Mouse (Mus musculus): ENCODE measurements around the gene Etv6. TPM values are rescaled to one million over a fixed set of nuclear protein-coding genes. Genes with fewer than 3 reads are reported as not detected.

Etv6 gene
- polyA plus RNA-seq, 1 experiment from 2014 or later, result 14.5 TPM

- ATAC-seq (ENCODE audit: insufficient number of reproducible peaks, insufficient read depth, low FRiP score, low read depth), result no peak
- Histone ChIP-seq H3K9me3 (ENCODE audit: control insufficient read depth, low read length) (no peaks in the 10 kb centered on the region), H3K27me3 (ENCODE audit: control insufficient read depth, insufficient read depth, low read length) (no peaks in the 10 kb centered on the region), H3K4me2 (ENCODE audit: low read length) (no peak overlapping the region), H3K9ac (ENCODE audit: low read length) (no peak overlapping the region), H3K4me1 (ENCODE audit: control insufficient read depth in 2 of 2, insufficient read depth in 2 of 2, low read length in 2 of 2) (peaks cover 31 to 44% of the 10 kb centered on the region in 2 experiments), H3K36me3 (ENCODE audit: control insufficient read depth, insufficient read depth, low read length) (peaks cover 4% of the 10 kb centered on the region; the same call in 1 of the 2 replicates), H3K4me3 (ENCODE audit: control insufficient read depth in 1 of 2, insufficient read depth in 1 of 2, low read depth in 1 of 2, low read length in 2 of 2) (no peak overlapping the region), H3K27ac (replicated peaks in 1 of 2; ENCODE audit: control insufficient read depth in 1 of 2, insufficient read depth in 1 of 2, low read depth in 2 of 2, low read length in 2 of 2) (0 out of 4 replicates have a peak overlapping the region, but pooled peaks have one; percentile 6 to 9)
- 90% methylated on average over 10 of the region's 11 CpGs for WGBS
Measured at GRCm38 (mm10) chr6:134205163-134205562, 169.7 kb downstream of the Etv6 start.

GRCm38 (mm10) chr6:134205726-134206125 lies 170.2 kb downstream of the Etv6 start:
- 55% methylated on average over 5 of the region's 5 CpGs for WGBS
- Histone ChIP-seq H3K36me3 (ENCODE audit: control insufficient read depth, insufficient read depth, low read length) (peaks cover 4% of the 10 kb centered on the region; the same call in 1 of the 2 replicates), H3K4me3 (ENCODE audit: control insufficient read depth in 1 of 2, insufficient read depth in 1 of 2, low read depth in 1 of 2, low read length in 2 of 2) (no peak overlapping the region), H3K4me1 (ENCODE audit: control insufficient read depth in 2 of 2, insufficient read depth in 2 of 2, low read length in 2 of 2) (peaks cover 32 to 44% of the 10 kb centered on the region in 2 experiments), H3K27me3 (ENCODE audit: control insufficient read depth, insufficient read depth, low read length) (no peaks in the 10 kb centered on the region), H3K4me2 (ENCODE audit: low read length) (no peak overlapping the region), H3K27ac (replicated peaks in 1 of 2; ENCODE audit: control insufficient read depth in 1 of 2, insufficient read depth in 1 of 2, low read depth in 2 of 2, low read length in 2 of 2) (no peak overlapping the region), H3K9me3 (ENCODE audit: control insufficient read depth, low read length) (no peaks in the 10 kb centered on the region), H3K9ac (ENCODE audit: low read length) (no peak overlapping the region)
- no peak for ATAC-seq (ENCODE audit: insufficient number of reproducible peaks, insufficient read depth, low FRiP score, low read depth)

GRCm38 (mm10) chr6:134206251-134206650 lies 170.8 kb downstream of the Etv6 start:
- peaks cover 4% of the 10 kb centered on the region; the same call in 1 of the 2 replicates for H3K36me3 ChIP-seq (ENCODE audit: control insufficient read depth, insufficient read depth, low read length)
- peaks cover 35 to 46% of the 10 kb centered on the region in 2 experiments for H3K4me1 ChIP-seq (ENCODE audit: control insufficient read depth in 2 of 2, insufficient read depth in 2 of 2, low read length in 2 of 2)
- H3K9ac ChIP-seq (ENCODE audit: low read length), result no peak overlapping the region
- no peaks in the 10 kb centered on the region for H3K27me3 ChIP-seq (ENCODE audit: control insufficient read depth, insufficient read depth, low read length)
- ATAC-seq (ENCODE audit: insufficient number of reproducible peaks, insufficient read depth, low FRiP score, low read depth), result no peak
- no peaks in the 10 kb centered on the region for H3K9me3 ChIP-seq (ENCODE audit: control insufficient read depth, low read length)
- H3K4me2 ChIP-seq (ENCODE audit: low read length), result no peak overlapping the region
- no peak overlapping the region for H3K4me3 ChIP-seq (ENCODE audit: control insufficient read depth in 1 of 2, insufficient read depth in 1 of 2, low read depth in 1 of 2, low read length in 2 of 2)
- WGBS, result 85% methylated on average over 5 of the region's 5 CpGs
- peak overlapping the region in 1 of 2 experiments; percentile 19; a peak in 1 of 4 replicates for H3K27ac ChIP-seq (replicated peaks in 1 of 2; ENCODE audit: control insufficient read depth in 1 of 2, insufficient read depth in 1 of 2, low read depth in 2 of 2, low read length in 2 of 2)

GRCm38 (mm10) chr6:134207391-134208179 lies 172.1 kb downstream of the Etv6 start:
- Histone ChIP-seq H3K4me1 (ENCODE audit: control insufficient read depth in 2 of 2, insufficient read depth in 2 of 2, low read length in 2 of 2) (peaks cover 39 to 55% of the 10 kb centered on the region in 2 experiments), H3K9ac (ENCODE audit: low read length) (peak overlapping the region; percentile 45; the same call in 1 of the 2 replicates), H3K4me2 (ENCODE audit: low read length) (peak overlapping the region; percentile 54), H3K4me3 (ENCODE audit: control insufficient read depth in 1 of 2, insufficient read depth in 1 of 2, low read depth in 1 of 2, low read length in 2 of 2) (no peak overlapping the region), H3K27ac (replicated peaks in 1 of 2; ENCODE audit: control insufficient read depth in 1 of 2, insufficient read depth in 1 of 2, low read depth in 2 of 2, low read length in 2 of 2) (peak overlapping the region; percentile 42 to 55; a peak in 3 of 4 replicates), H3K27me3 (ENCODE audit: control insufficient read depth, insufficient read depth, low read length) (no peaks in the 10 kb centered on the region), H3K36me3 (ENCODE audit: control insufficient read depth, insufficient read depth, low read length) (peaks cover 4% of the 10 kb centered on the region; the same call in 1 of the 2 replicates), H3K9me3 (ENCODE audit: control insufficient read depth, low read length) (no peaks in the 10 kb centered on the region)
- WGBS, result 55% methylated on average over 19 of the region's 19 CpGs
- peak; percentile 54; the same call in 1 of the 2 replicates for ATAC-seq (ENCODE audit: insufficient number of reproducible peaks, insufficient read depth, low FRiP score, low read depth)

GRCm38 (mm10) chr6:134208180-134208952 lies 172.9 kb downstream of the Etv6 start:
- Histone ChIP-seq H3K4me3 (ENCODE audit: control insufficient read depth in 1 of 2, insufficient read depth in 1 of 2, low read depth in 1 of 2, low read length in 2 of 2) (no peak overlapping the region), H3K4me2 (ENCODE audit: low read length) (peak overlapping the region; percentile 54), H3K27ac (replicated peaks in 1 of 2; ENCODE audit: control insufficient read depth in 1 of 2, insufficient read depth in 1 of 2, low read depth in 2 of 2, low read length in 2 of 2) (peak overlapping the region; percentile 42 to 55; a peak in 3 of 4 replicates), H3K4me1 (ENCODE audit: control insufficient read depth in 2 of 2, insufficient read depth in 2 of 2, low read length in 2 of 2) (peaks cover 39 to 55% of the 10 kb centered on the region in 2 experiments), H3K27me3 (ENCODE audit: control insufficient read depth, insufficient read depth, low read length) (no peaks in the 10 kb centered on the region), H3K36me3 (ENCODE audit: control insufficient read depth, insufficient read depth, low read length) (peaks cover 4% of the 10 kb centered on the region; the same call in 1 of the 2 replicates), H3K9me3 (ENCODE audit: control insufficient read depth, low read length) (no peaks in the 10 kb centered on the region), H3K9ac (ENCODE audit: low read length) (peak overlapping the region; percentile 45; the same call in 1 of the 2 replicates)
- no peak for ATAC-seq (ENCODE audit: insufficient number of reproducible peaks, insufficient read depth, low FRiP score, low read depth)
- WGBS, result 55% methylated on average over 14 of the region's 14 CpGs

GRCm38 (mm10) chr6:134210675-134211457 lies 175.4 kb downstream of the Etv6 start:
- peak overlapping the region; percentile 49 for H3K9ac ChIP-seq (ENCODE audit: low read length)
- peak overlapping the region; percentile 73 to 75 for H3K27ac ChIP-seq (replicated peaks in 1 of 2; ENCODE audit: control insufficient read depth in 1 of 2, insufficient read depth in 1 of 2, low read depth in 2 of 2, low read length in 2 of 2)
- no peaks in the 10 kb centered on the region for H3K9me3 ChIP-seq (ENCODE audit: control insufficient read depth, low read length)
- no peak overlapping the region for H3K4me3 ChIP-seq (ENCODE audit: control insufficient read depth in 1 of 2, insufficient read depth in 1 of 2, low read depth in 1 of 2, low read length in 2 of 2)
- 28% methylated on average over 13 of the region's 13 CpGs for WGBS
- no peak for ATAC-seq (ENCODE audit: insufficient number of reproducible peaks, insufficient read depth, low FRiP score, low read depth)
- H3K4me1 ChIP-seq (ENCODE audit: control insufficient read depth in 2 of 2, insufficient read depth in 2 of 2, low read length in 2 of 2), result peaks cover 36 to 47% of the 10 kb centered on the region in 2 experiments
- no peaks in the 10 kb centered on the region for H3K27me3 ChIP-seq (ENCODE audit: control insufficient read depth, insufficient read depth, low read length)
- H3K4me2 ChIP-seq (ENCODE audit: low read length), result peak overlapping the region; percentile 47
- H3K36me3 ChIP-seq (ENCODE audit: control insufficient read depth, insufficient read depth, low read length), result no peaks in the 10 kb centered on the region

- peak overlapping the region; percentile 73 to 75; a peak in 3 of 4 replicates for H3K27ac ChIP-seq (replicated peaks in 1 of 2; ENCODE audit: control insufficient read depth in 1 of 2, insufficient read depth in 1 of 2, low read depth in 2 of 2, low read length in 2 of 2)
- H3K9me3 ChIP-seq (ENCODE audit: control insufficient read depth, low read length), result no peaks in the 10 kb centered on the region
- peak overlapping the region; percentile 49 for H3K9ac ChIP-seq (ENCODE audit: low read length)
- no peak overlapping the region for H3K4me3 ChIP-seq (ENCODE audit: control insufficient read depth in 1 of 2, insufficient read depth in 1 of 2, low read depth in 1 of 2, low read length in 2 of 2)
- H3K4me1 ChIP-seq (ENCODE audit: control insufficient read depth in 2 of 2, insufficient read depth in 2 of 2, low read length in 2 of 2), result peaks cover 36 to 42% of the 10 kb centered on the region in 2 experiments
- H3K27me3 ChIP-seq (ENCODE audit: control insufficient read depth, insufficient read depth, low read length), result no peaks in the 10 kb centered on the region
- WGBS, result 28% methylated on average over 9 of the region's 9 CpGs
- no peak for ATAC-seq (ENCODE audit: insufficient number of reproducible peaks, insufficient read depth, low FRiP score, low read depth)
- H3K4me2 ChIP-seq (ENCODE audit: low read length), result peak overlapping the region; percentile 47
- no peaks in the 10 kb centered on the region for H3K36me3 ChIP-seq (ENCODE audit: control insufficient read depth, insufficient read depth, low read length)
Measured at GRCm38 (mm10) chr6:134211458-134211776, 175.9 kb downstream of the Etv6 start.

Data from heart, embryonic 14.5 days (tissue).